In genomic region chr4:155235311-155236119, GRCm38 (mm10) we compare ENCODE assay signal across 8 mouse cellular contexts. TPM values are rescaled to one million over a fixed set of nuclear protein-coding genes. Genes with fewer than 3 reads are reported as not detected.
DNase-seq lines count a peak whose midpoint lies in the region; ATAC-seq and TF ChIP-seq lines count a peak whose summit lies in the region.

No protein-coding gene starts in this region.

- TF ChIP-seq CTCF in cerebellum, adult 2 months (IDR thresholded peaks at IDR 0.05; ENCODE audit: borderline replicate concordance, insufficient read depth, low read depth, low read length), result no peak

- peak overlapping the region; percentile 97 for H3K27ac ChIP-seq in cerebellum, adult 2 months (ENCODE audit: insufficient read depth, low read length)
- H3K27ac ChIP-seq in liver, embryonic 15.5 days (replicated peaks), result peak overlapping the region; percentile 77
- peak overlapping the region; percentile 54 for H3K27ac ChIP-seq in neural tube, embryonic 12.5 days

- no peaks in the 10 kb centered on the region for H3K9me3 ChIP-seq in liver, embryonic 15.5 days (replicated peaks)
- H3K9me3 ChIP-seq in neural tube, embryonic 12.5 days, result no peaks in the 10 kb centered on the region

- no peak overlapping the region for H3K4me3 ChIP-seq in cerebellum, adult 2 months (replicated peaks; ENCODE audit: insufficient read depth, low read depth, low read length)
- H3K4me3 ChIP-seq in liver, embryonic 15.5 days (replicated peaks), result no peak overlapping the region
- H3K4me3 ChIP-seq in neural tube, embryonic 12.5 days, result no peak overlapping the region

- H3K36me3 ChIP-seq in liver, embryonic 15.5 days (replicated peaks), result no peaks in the 10 kb centered on the region
- no peaks in the 10 kb centered on the region for H3K36me3 ChIP-seq in neural tube, embryonic 12.5 days

- no peak for TF ChIP-seq POLR2A in cerebellum, adult 2 months (IDR thresholded peaks at IDR 0.05; ENCODE audit: borderline replicate concordance, insufficient read depth, low read length)

- ATAC-seq in liver, embryonic 15.5 days (ENCODE audit: insufficient read depth), result peak; percentile 59
- peak; percentile 70 for ATAC-seq in neural tube, embryonic 12.5 days (ENCODE audit: low FRiP score, low read depth)

- intact Hi-C loops in heart, postnatal 36 days (cut with DNase I), result loop anchor here (1.0 to 2.0 kb wide), 2 partner anchors 14 to 17 kb away; partner anchors contain the start of gene Faap20

- H3K4me2 ChIP-seq in liver, embryonic 15.5 days, result peak overlapping the region; percentile 31
- H3K4me2 ChIP-seq in neural tube, embryonic 12.5 days (replicated peaks), result peak overlapping the region; percentile 43

- WGBS in cerebellum, adult 2 months, result under 1% methylated on average over 18 of the region's 18 CpGs
- 9% methylated on average over 18 of the region's 18 CpGs for whole genome bisulfite sequencing in liver, embryonic 15.5 days (ENCODE audit: insufficient replicate concordance)
- 23% methylated on average over 18 of the region's 18 CpGs for WGBS in neural tube, embryonic 12.5 days

- H3K4me1 ChIP-seq in cerebellum, adult 2 months (ENCODE audit: control insufficient read depth, insufficient read depth, low read length), result peaks cover 33% of the 10 kb centered on the region
- H3K4me1 ChIP-seq in liver, embryonic 15.5 days (replicated peaks), result peaks cover 46% of the 10 kb centered on the region
- peaks cover 31% of the 10 kb centered on the region for H3K4me1 ChIP-seq in neural tube, embryonic 12.5 days

- DNase-seq in Muller cell, postnatal 12 days (ENCODE audit: inconsistent ontology term), result peak; percentile 97
- DNase-seq in cerebellum, adult 2 months, result peak; percentile 88 to 89
- peak; percentile 90 for DNase-seq in forelimb bud, embryonic 11.5 days (ENCODE audit: low read depth, low spot score)
- peak; percentile 91 to 95 for DNase-seq in heart, postnatal 36 days
- peak; percentile 95 for DNase-seq in layer of hippocampus, adult 11-12 months (ENCODE audit: low spot score)
- peak; percentile 69 for DNase-seq in thymus, postnatal 4 days

- H3K27me3 ChIP-seq in cerebellum, adult 2 months (ENCODE audit: control insufficient read depth, insufficient read depth, low read length), result no peaks in the 10 kb centered on the region
- H3K27me3 ChIP-seq in liver, embryonic 15.5 days, result no peaks in the 10 kb centered on the region; the same call in 1 of the 2 replicates
- no peaks in the 10 kb centered on the region for H3K27me3 ChIP-seq in neural tube, embryonic 12.5 days (replicated peaks)

- no peak overlapping the region for H3K9ac ChIP-seq in liver, embryonic 15.5 days
- H3K9ac ChIP-seq in neural tube, embryonic 12.5 days, result peak overlapping the region; percentile 55

RNA-seq across cellular contexts. Expression of gene Ski, which starts 13.1 kb away (rescaled TPM):
- 87.2 and 106 TPM in 2 replicates for polyA plus RNA-seq in cerebellum, adult 2 months (2012; rRNA removed)
- 10 to 100 TPM; 53.3 to 56.8 TPM for total RNA-seq in heart, postnatal 36 days (2021)
- polyA plus RNA-seq in liver, embryonic 15.5 days (2015; fragmentation: Nextera tagmentation; extraction: Ambion mirVana), result 2.1 and 2.6 TPM in 2 replicates
- 12.3 and 13.2 TPM in 2 replicates for polyA plus RNA-seq in neural tube, embryonic 12.5 days (2016; fragmentation: Nextera tagmentation; extraction: Ambion mirVana)

RNA-seq across cellular contexts. Expression of gene Faap20, which starts 14.1 kb away (rescaled TPM):
- 94.5 and 109 TPM in 2 replicates for polyA plus RNA-seq in cerebellum, adult 2 months (2012; rRNA removed)
- 10 to 100 TPM; 14.5 to 18.3 TPM for total RNA-seq in heart, postnatal 36 days (2021)
- polyA plus RNA-seq in liver, embryonic 15.5 days (2015; fragmentation: Nextera tagmentation; extraction: Ambion mirVana), result 18.2 and 19.7 TPM in 2 replicates
- 87.5 and 89.3 TPM in 2 replicates for polyA plus RNA-seq in neural tube, embryonic 12.5 days (2016; fragmentation: Nextera tagmentation; extraction: Ambion mirVana)
